Mouse (Mus musculus): Measurements from ENCODE around the gene Nmrk1. TPM values are rescaled to one million over a fixed set of nuclear protein-coding genes. Genes with fewer than 3 reads are reported as not detected.
A peak's percentile ranks its signal among the peaks of the same experiment; 100 is the strongest.

Nmrk1 gene
- polyA plus RNA-seq, 1 experiment from 2014 or later, result 4.9 TPM

GRCm38 (mm10) chr19:18631161-18631643, 548 bp upstream of the Nmrk1 start:
- peak; percentile 77 for DNase-seq (ENCODE audit: low spot score)
- peak overlapping the region; percentile 92 for H3K9ac ChIP-seq (ENCODE audit: low read length)
- H3K4me3 ChIP-seq (ENCODE audit: low read depth, low read length), result peak overlapping the region; percentile 90
- TF ChIP-seq EP300 (optimal IDR thresholded peaks at IDR 0.05), result no peak
- TF ChIP-seq CTCF (IDR thresholded peaks at IDR 0.05; ENCODE audit: low read depth), result no peak
- no peaks in the 10 kb centered on the region for H3K4me1 ChIP-seq (replicated peaks; ENCODE audit: control insufficient read depth, insufficient read depth)
- peak overlapping the region; percentile 61 for H3K4me2 ChIP-seq (replicated peaks; ENCODE audit: low read depth)
- H3K9me3 ChIP-seq (ENCODE audit: control insufficient read depth, low read length), result no peaks in the 10 kb centered on the region
- H3K27me3 ChIP-seq (ENCODE audit: control insufficient read depth, insufficient read depth, low read length), result no peaks in the 10 kb centered on the region
- 0% methylated on average over 40 of the region's 40 CpGs for WGBS
- peak overlapping the region; percentile 96 for H3K27ac ChIP-seq (replicated peaks)
- H3K36me3 ChIP-seq (ENCODE audit: control insufficient read depth, insufficient read depth, low read length), result no peaks in the 10 kb centered on the region
- ATAC-seq (ENCODE audit: low FRiP score, low TSS enrichment), result peak; percentile 77

- peak overlapping the region; percentile 61 for H3K4me2 ChIP-seq (replicated peaks; ENCODE audit: low read depth)
- peak overlapping the region; percentile 92 for H3K9ac ChIP-seq (ENCODE audit: low read length)
- 58% methylated on average over 13 of the region's 13 CpGs for WGBS
- H3K4me1 ChIP-seq (replicated peaks; ENCODE audit: control insufficient read depth, insufficient read depth), result no peaks in the 10 kb centered on the region
- H3K4me3 ChIP-seq (ENCODE audit: low read depth, low read length), result peak overlapping the region; percentile 90
- ATAC-seq (ENCODE audit: low FRiP score, low TSS enrichment) (no peak), DNase-seq (ENCODE audit: low spot score) (no peak)
- H3K27me3 ChIP-seq (ENCODE audit: control insufficient read depth, insufficient read depth, low read length), result no peaks in the 10 kb centered on the region
- no peak for TF ChIP-seq EP300 (optimal IDR thresholded peaks at IDR 0.05)
- TF ChIP-seq CTCF (IDR thresholded peaks at IDR 0.05; ENCODE audit: low read depth), result no peak
- no peaks in the 10 kb centered on the region for H3K36me3 ChIP-seq (ENCODE audit: control insufficient read depth, insufficient read depth, low read length)
- H3K9me3 ChIP-seq (ENCODE audit: control insufficient read depth, low read length), result no peaks in the 10 kb centered on the region
- no peak overlapping the region for H3K27ac ChIP-seq (replicated peaks)
Observed at GRCm38 (mm10) chr19:18632231-18633185, 758 bp downstream of the Nmrk1 start.

GRCm38 (mm10) chr19:18637954-18638353, 6.2 kb downstream of the Nmrk1 start:
- 76% methylated on average over 5 of the region's 5 CpGs for WGBS
- Histone ChIP-seq H3K4me3 (ENCODE audit: low read depth, low read length) (no peak overlapping the region), H3K36me3 (ENCODE audit: control insufficient read depth, insufficient read depth, low read length) (no peaks in the 10 kb centered on the region), H3K4me1 (replicated peaks; ENCODE audit: control insufficient read depth, insufficient read depth) (no peaks in the 10 kb centered on the region), H3K9me3 (ENCODE audit: control insufficient read depth, low read length) (no peaks in the 10 kb centered on the region), H3K9ac (ENCODE audit: low read length) (no peak overlapping the region), H3K27ac (replicated peaks) (no peak overlapping the region), H3K4me2 (replicated peaks; ENCODE audit: low read depth) (no peak overlapping the region), H3K27me3 (ENCODE audit: control insufficient read depth, insufficient read depth, low read length) (no peaks in the 10 kb centered on the region)
- TF ChIP-seq CTCF (IDR thresholded peaks at IDR 0.05; ENCODE audit: low read depth), result no peak
- ATAC-seq (ENCODE audit: low FRiP score, low TSS enrichment) (no peak), DNase-seq (ENCODE audit: low spot score) (no peak)

GRCm38 (mm10) chr19:18638949-18639348, 7.2 kb downstream of the Nmrk1 start:
- Histone ChIP-seq H3K4me1 (replicated peaks; ENCODE audit: control insufficient read depth, insufficient read depth) (no peaks in the 10 kb centered on the region), H3K36me3 (ENCODE audit: control insufficient read depth, insufficient read depth, low read length) (no peaks in the 10 kb centered on the region), H3K27ac (replicated peaks) (no peak overlapping the region), H3K27me3 (ENCODE audit: control insufficient read depth, insufficient read depth, low read length) (no peaks in the 10 kb centered on the region), H3K9ac (ENCODE audit: low read length) (no peak overlapping the region), H3K9me3 (ENCODE audit: control insufficient read depth, low read length) (no peaks in the 10 kb centered on the region), H3K4me2 (replicated peaks; ENCODE audit: low read depth) (no peak overlapping the region), H3K4me3 (ENCODE audit: low read depth, low read length) (no peak overlapping the region)
- DNase-seq (ENCODE audit: low spot score) (no peak), ATAC-seq (ENCODE audit: low FRiP score, low TSS enrichment) (no peak)
- no peak for TF ChIP-seq EP300 (optimal IDR thresholded peaks at IDR 0.05)
- no peak for TF ChIP-seq CTCF (IDR thresholded peaks at IDR 0.05; ENCODE audit: low read depth)
- 60% methylated on average over 5 of the region's 5 CpGs for WGBS

- peak; percentile 37 for DNase-seq (ENCODE audit: low spot score)
- TF ChIP-seq EP300 (optimal IDR thresholded peaks at IDR 0.05) (no peak), CTCF (IDR thresholded peaks at IDR 0.05; ENCODE audit: low read depth) (peak; percentile 81)
- no peak overlapping the region for H3K4me3 ChIP-seq (ENCODE audit: low read depth, low read length)
Observed at GRCm38 (mm10) chr19:18639552-18639951, 7.8 kb downstream of the Nmrk1 start.

GRCm38 (mm10) chr19:18641001-18641400, 9.3 kb downstream of the Nmrk1 start:
- WGBS, result 72% methylated on average over 4 of the region's 4 CpGs
- Histone ChIP-seq H3K9ac (ENCODE audit: low read length) (no peak overlapping the region), H3K9me3 (ENCODE audit: control insufficient read depth, low read length) (no peaks in the 10 kb centered on the region), H3K36me3 (ENCODE audit: control insufficient read depth, insufficient read depth, low read length) (no peaks in the 10 kb centered on the region), H3K4me3 (ENCODE audit: low read depth, low read length) (no peak overlapping the region), H3K4me1 (replicated peaks; ENCODE audit: control insufficient read depth, insufficient read depth) (no peaks in the 10 kb centered on the region), H3K4me2 (replicated peaks; ENCODE audit: low read depth) (no peak overlapping the region), H3K27ac (replicated peaks) (no peak overlapping the region), H3K27me3 (ENCODE audit: control insufficient read depth, insufficient read depth, low read length) (no peaks in the 10 kb centered on the region)
- TF ChIP-seq EP300 (optimal IDR thresholded peaks at IDR 0.05) (no peak), CTCF (IDR thresholded peaks at IDR 0.05; ENCODE audit: low read depth) (no peak)
- ATAC-seq (ENCODE audit: low FRiP score, low TSS enrichment) (no peak), DNase-seq (ENCODE audit: low spot score) (no peak)

More at GRCm38 (mm10) chr19:18639552-18639951, 7.8 kb downstream of the Nmrk1 start:
- H3K36me3 ChIP-seq (ENCODE audit: control insufficient read depth, insufficient read depth, low read length), result no peaks in the 10 kb centered on the region
- H3K9ac ChIP-seq (ENCODE audit: low read length), result no peak overlapping the region
- H3K4me1 ChIP-seq (replicated peaks; ENCODE audit: control insufficient read depth, insufficient read depth), result no peaks in the 10 kb centered on the region
- H3K9me3 ChIP-seq (ENCODE audit: control insufficient read depth, low read length), result no peaks in the 10 kb centered on the region
- no peak for ATAC-seq (ENCODE audit: low FRiP score, low TSS enrichment)
- H3K4me2 ChIP-seq (replicated peaks; ENCODE audit: low read depth), result no peak overlapping the region
- no peaks in the 10 kb centered on the region for H3K27me3 ChIP-seq (ENCODE audit: control insufficient read depth, insufficient read depth, low read length)
- no peak overlapping the region for H3K27ac ChIP-seq (replicated peaks)
- WGBS, result 26% methylated on average over 2 of the region's 2 CpGs

Measured in stomach, postnatal 0 days (tissue).